Mouse (Mus musculus) limb, embryonic 14.5 days (tissue): ENCODE results near the gene Tpk1. TPM values are rescaled to one million over a fixed set of nuclear protein-coding genes. Genes with fewer than 3 reads are reported as not detected.

Experiments
- ATAC-seq: fragments of 200-750 bp; cut with Nextera tagmentation; 2 replicates; pipeline ENCODE4 v1.8.0; 2017; ENCODE audit warnings: low read depth, moderate number of reproducible peaks, moderate TSS enrichment; ENCODE audit not compliant: low FRiP score
- DNase-seq: peaks from one replicate; pipeline ENCODE4 v3.0.0-alpha.2; 2015; ENCODE audit warnings: low spot score
- H3K27ac ChIP-seq: fragments of 300-500 bp; sonication (generic); replicated peaks from 2 replicates; pipeline ENCODE4 v1.5.1; 2014; ENCODE audit warnings: low read depth, mild to moderate bottlenecking, low read length, moderate library complexity, mixed read lengths
- H3K27me3 ChIP-seq: fragments of 300-500 bp; sonication (generic); 2 replicates; pipeline ENCODE4 v1.6.1; 2014; ENCODE audit warnings: low read length, mixed read lengths; ENCODE audit not compliant: control insufficient read depth, insufficient read depth
- H3K36me3 ChIP-seq: fragments of 300-500 bp; sonication (generic); 2 replicates; pipeline ENCODE4 v1.6.1; 2014; ENCODE audit warnings: mild to moderate bottlenecking, low read length, moderate library complexity, mixed read lengths; ENCODE audit not compliant: control insufficient read depth, insufficient read depth
- H3K4me1 ChIP-seq: fragments of 300-500 bp; sonication (generic); 2 replicates; pipeline ENCODE4 v1.6.1; 2014; ENCODE audit warnings: antibody characterized with exemption, low read length, mixed read lengths; ENCODE audit not compliant: control insufficient read depth, insufficient read depth
- H3K4me2 ChIP-seq: fragments of 300-500 bp; sonication (generic); replicated peaks from 2 replicates; pipeline ENCODE4 v1.6.1; 2014; ENCODE audit warnings: low read depth, mild to moderate bottlenecking, low read length, moderate library complexity; ENCODE audit not compliant: severe bottlenecking
- H3K4me3 ChIP-seq: fragments of 300-500 bp; sonication (generic); replicated peaks from 2 replicates; pipeline ENCODE4 v1.5.1; 2014; ENCODE audit warnings: low read length
- H3K9ac ChIP-seq: fragments of 300-500 bp; sonication (generic); 2 replicates; pipeline ENCODE4 v1.6.1; 2014; ENCODE audit warnings: mild to moderate bottlenecking, low read depth, low read length, moderate library complexity; ENCODE audit not compliant: severe bottlenecking
- H3K9me3 ChIP-seq: fragments of 300-500 bp; sonication (generic); 2 replicates; pipeline ENCODE4 v1.6.1; 2016; ENCODE audit warnings: low read length; ENCODE audit not compliant: control insufficient read depth
- POLR2A ChIP-seq: fragments of 200-500 bp; IDR thresholded peaks from 2 replicates; pipeline ENCODE4 v1.8.0; 2012; ENCODE audit warnings: inconsistent platforms, mild to moderate bottlenecking, moderate library complexity, borderline replicate concordance; ENCODE audit not compliant: insufficient read depth, insufficient read length; ENCODE audit errors: extremely low read depth
- WGBS: fragments of 180-500 bp; shearing (Covaris S2); extraction: QIAGEN DNeasy Blood & Tissue Kit; methylation state at CpG from one replicate; pipeline ENCODE4 v1.1.7; 2014; 5-methylcytosine and 5-hydroxymethylcytosine counted together
- polyA plus RNA-seq, 2 experiments: library from polyadenylated mRNA; depleted of rRNA in 1 of 2; stranded (reverse) in 1 of 2; unstranded in 1 of 2; fragments of >200 nt; fragmentation: Nextera tagmentation in 1 of 2; extraction: Ambion mirVana in 1 of 2; gene quantifications; 2 replicates each; pipeline versions ENCODE4 v1.2.1 to v1.2.3; 2012 to 2014

The Tpk1 gene
- polyA plus RNA-seq, 2 experiments = 6.8 to 9.1 TPM

GRCm38 (mm10) chr6:43551410-43551809, 114.7 kb downstream of the Tpk1 start:
- no peak for DNase-seq
- no peaks in the 10 kb centered on the region for H3K27me3 ChIP-seq
- no peak overlapping the region for H3K27ac ChIP-seq
- H3K36me3 ChIP-seq = no peaks in the 10 kb centered on the region
- H3K4me2 ChIP-seq = no peak overlapping the region
- H3K4me3 ChIP-seq = no peak overlapping the region
- H3K4me1 ChIP-seq = no peaks in the 10 kb centered on the region
- TF ChIP-seq POLR2A = no peak
- H3K9ac ChIP-seq = no peak overlapping the region
- WGBS = 91% methylated on average over 1 of the region's 1 CpGs
- H3K9me3 ChIP-seq = no peaks in the 10 kb centered on the region
- no peak for ATAC-seq

GRCm38 (mm10) chr6:43546537-43546936, 119.5 kb downstream of the Tpk1 start:
- H3K4me1 ChIP-seq = no peaks in the 10 kb centered on the region
- TF ChIP-seq POLR2A = no peak
- H3K9me3 ChIP-seq = no peaks in the 10 kb centered on the region
- no peak overlapping the region for H3K27ac ChIP-seq
- no peaks in the 10 kb centered on the region for H3K27me3 ChIP-seq
- no peak overlapping the region for H3K9ac ChIP-seq
- ATAC-seq = no peak
- DNase-seq = no peak
- H3K4me2 ChIP-seq = no peak overlapping the region
- WGBS = 78% methylated on average over 1 of the region's 1 CpGs
- H3K36me3 ChIP-seq = no peaks in the 10 kb centered on the region
- H3K4me3 ChIP-seq = no peak overlapping the region

GRCm38 (mm10) chr6:43537252-43537870, 128.7 kb downstream of the Tpk1 start:
- Histone ChIP-seq H3K27me3 (no peaks in the 10 kb centered on the region), H3K9ac (no peak overlapping the region), H3K27ac (no peak overlapping the region), H3K4me1 (no peaks in the 10 kb centered on the region), H3K4me3 (no peak overlapping the region), H3K4me2 (no peak overlapping the region), H3K9me3 (no peaks in the 10 kb centered on the region), H3K36me3 (no peaks in the 10 kb centered on the region)
- WGBS = 66% methylated on average over 2 of the region's 2 CpGs
- ATAC-seq (no peak), DNase-seq (peak; percentile 29)
- TF ChIP-seq POLR2A = no peak

GRCm38 (mm10) chr6:43535459-43535858, 130.6 kb downstream of the Tpk1 start:
- no peak overlapping the region for H3K4me3 ChIP-seq
- H3K36me3 ChIP-seq = no peaks in the 10 kb centered on the region
- TF ChIP-seq POLR2A = no peak
- H3K27ac ChIP-seq = no peak overlapping the region
- no peak for DNase-seq
- H3K4me2 ChIP-seq = no peak overlapping the region
- H3K9ac ChIP-seq = no peak overlapping the region
- 93% methylated on average over 2 of the region's 2 CpGs for WGBS
- no peak for ATAC-seq
- H3K27me3 ChIP-seq = no peaks in the 10 kb centered on the region
- no peaks in the 10 kb centered on the region for H3K4me1 ChIP-seq
- no peaks in the 10 kb centered on the region for H3K9me3 ChIP-seq

DNA sequence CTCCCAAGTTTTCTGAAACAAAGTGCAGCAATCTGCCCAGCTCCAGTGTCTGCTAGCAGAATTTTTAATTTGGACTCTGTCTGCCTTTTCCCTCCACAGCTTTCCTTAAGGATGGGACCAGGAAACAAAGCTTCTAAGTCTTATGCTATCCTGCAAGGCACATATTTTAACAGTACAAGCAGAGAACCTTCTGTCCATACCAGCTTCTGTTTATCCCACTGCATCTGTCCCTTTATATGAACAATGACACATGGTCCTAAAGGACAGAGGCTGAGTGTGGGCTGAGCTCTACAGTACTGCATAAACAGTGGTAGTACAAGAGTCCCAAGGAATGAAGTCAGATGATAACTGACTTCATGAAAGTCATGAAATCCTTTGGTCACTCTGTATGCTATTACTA, 132.8 kb downstream of the Tpk1 start:
- no peak for TF ChIP-seq POLR2A
- no peaks in the 10 kb centered on the region for H3K4me1 ChIP-seq
- no peak overlapping the region for H3K4me3 ChIP-seq
- DNase-seq = no peak
- no peak overlapping the region for H3K9ac ChIP-seq
- no peaks in the 10 kb centered on the region for H3K36me3 ChIP-seq
- ATAC-seq = no peak
- no peak overlapping the region for H3K4me2 ChIP-seq
- no peak overlapping the region for H3K27ac ChIP-seq
- no peaks in the 10 kb centered on the region for H3K27me3 ChIP-seq
- no peaks in the 10 kb centered on the region for H3K9me3 ChIP-seq

DNA sequence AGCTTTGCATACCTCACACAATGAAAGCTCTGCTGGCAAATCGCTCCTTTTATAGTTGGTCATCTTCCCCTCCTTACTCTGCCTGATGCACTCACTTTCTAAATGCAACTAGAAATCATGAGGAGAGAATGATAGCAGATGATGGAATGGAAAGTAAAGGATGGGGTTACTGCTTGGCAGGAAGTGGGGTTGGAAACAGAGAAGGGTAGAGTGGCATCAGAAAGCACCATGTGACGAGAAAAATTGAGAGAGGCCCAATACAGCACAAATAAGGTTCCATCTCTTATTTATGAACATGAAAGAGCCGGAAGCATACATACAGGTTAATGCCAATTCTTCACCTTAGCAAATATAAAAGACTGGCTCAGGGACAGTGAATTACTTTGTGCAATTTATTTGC, 133.3 kb downstream of the Tpk1 start:
- H3K36me3 ChIP-seq = no peaks in the 10 kb centered on the region
- H3K27ac ChIP-seq = no peak overlapping the region
- H3K9ac ChIP-seq = no peak overlapping the region
- H3K4me2 ChIP-seq = no peak overlapping the region
- H3K4me3 ChIP-seq = no peak overlapping the region
- ATAC-seq (no peak), DNase-seq (no peak)
- 83% methylated on average over 3 of the region's 3 CpGs for WGBS
- no peaks in the 10 kb centered on the region for H3K4me1 ChIP-seq
- TF ChIP-seq POLR2A = no peak
- H3K9me3 ChIP-seq = no peaks in the 10 kb centered on the region
- H3K27me3 ChIP-seq = no peaks in the 10 kb centered on the region
